Mouse (Mus musculus) heart, embryonic 13.5 days (tissue): ENCODE measurements at regions not wholly inside any gene's neighbourhood (a gene's known extent, or its start where the extent isn't known, plus 50 kb on each side); places are given as distances from the start of the nearest gene placed in this dataset.

Source experiments
- ATAC-seq: fragments of 200-750 bp; cut with Nextera tagmentation; 2 replicates; pipeline ENCODE4 v1.8.0; 2017; ENCODE audit warnings: moderate TSS enrichment; ENCODE audit not compliant: insufficient number of reproducible peaks, low FRiP score, low TSS enrichment; ENCODE audit errors: extremely low read depth
- H3K27ac ChIP-seq: fragments of 300-500 bp; sonication (generic); replicated peaks from 2 replicates; pipeline ENCODE4 v1.5.1; 2015; ENCODE audit warnings: moderate library complexity, mild to moderate bottlenecking, inconsistent platforms
- H3K27me3 ChIP-seq: fragments of 300-500 bp; sonication (generic); replicated peaks from 2 replicates; pipeline ENCODE4 v1.6.1; 2015; ENCODE audit warnings: mild to moderate bottlenecking, inconsistent platforms
- H3K36me3 ChIP-seq: fragments of 300-500 bp; sonication (generic); 2 replicates; pipeline ENCODE4 v1.6.1; 2015; ENCODE audit warnings: mild to moderate bottlenecking, inconsistent platforms
- H3K4me1 ChIP-seq: fragments of 300-500 bp; sonication (generic); 2 replicates; pipeline ENCODE4 v1.6.1; 2015; ENCODE audit warnings: inconsistent platforms
- H3K4me2 ChIP-seq: fragments of 300-500 bp; sonication (generic); 2 replicates; pipeline ENCODE4 v1.6.1; 2015; ENCODE audit warnings: inconsistent platforms, mild to moderate bottlenecking, moderate library complexity
- H3K4me3 ChIP-seq: fragments of 300-500 bp; sonication (generic); 2 replicates; pipeline ENCODE4 v1.5.1; 2015; ENCODE audit warnings: moderate library complexity, mild to moderate bottlenecking, inconsistent platforms
- H3K9ac ChIP-seq: fragments of 300-500 bp; sonication (generic); 2 replicates; pipeline ENCODE4 v1.6.1; 2015; ENCODE audit warnings: inconsistent platforms, mild to moderate bottlenecking, moderate library complexity
- H3K9me3 ChIP-seq: fragments of 300-500 bp; sonication (generic); 2 replicates; pipeline ENCODE4 v1.6.1; 2016; ENCODE audit warnings: inconsistent platforms
- WGBS: fragments of 180-500 bp; shearing (Covaris S2); methylation state at CpG from one replicate; pipeline ENCODE4 v1.1.7; 2015; ENCODE audit warnings: mixed read lengths; 5-methylcytosine and 5-hydroxymethylcytosine counted together

DNA sequence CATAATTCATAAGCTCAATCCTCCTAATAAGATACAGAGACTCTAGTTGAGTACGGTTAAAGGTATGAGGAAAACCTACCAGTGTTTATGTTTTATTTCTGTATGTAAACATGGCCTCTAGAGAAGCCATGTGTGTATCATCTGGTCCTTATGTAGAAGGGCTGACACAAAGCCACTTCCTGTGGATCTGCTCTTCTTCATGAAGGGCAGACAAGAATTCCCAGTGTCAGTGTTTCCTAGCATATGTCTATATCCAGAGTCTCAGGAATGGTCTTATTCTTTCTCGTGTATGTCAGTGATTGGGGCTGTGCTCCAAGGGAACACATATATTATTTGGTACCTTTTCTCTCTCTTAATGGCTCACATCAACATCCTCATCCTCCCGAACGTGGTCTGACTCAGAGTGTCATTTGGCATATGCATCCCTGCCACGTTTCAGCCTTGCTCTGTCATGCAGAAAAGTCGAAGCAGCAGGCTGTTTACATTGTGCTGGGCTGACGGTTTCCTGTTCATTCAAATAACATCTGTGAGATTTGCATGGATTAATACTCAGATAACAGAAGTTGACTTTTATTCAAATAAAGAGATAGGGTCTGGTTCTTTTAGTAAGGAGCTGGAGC lies 59.3 kb upstream of the Cwc22 start:
- Histone ChIP-seq H3K9ac (no peak overlapping the region), H3K4me1 (no peaks in the 10 kb centered on the region), H3K9me3 (no peaks in the 10 kb centered on the region), H3K4me2 (no peak overlapping the region), H3K27me3 (no peaks in the 10 kb centered on the region), H3K36me3 (no peaks in the 10 kb centered on the region), H3K4me3 (no peak overlapping the region), H3K27ac (no peak overlapping the region)
- ATAC-seq: no peak
- WGBS: 59% methylated on average over 7 of the region's 7 CpGs

DNA sequence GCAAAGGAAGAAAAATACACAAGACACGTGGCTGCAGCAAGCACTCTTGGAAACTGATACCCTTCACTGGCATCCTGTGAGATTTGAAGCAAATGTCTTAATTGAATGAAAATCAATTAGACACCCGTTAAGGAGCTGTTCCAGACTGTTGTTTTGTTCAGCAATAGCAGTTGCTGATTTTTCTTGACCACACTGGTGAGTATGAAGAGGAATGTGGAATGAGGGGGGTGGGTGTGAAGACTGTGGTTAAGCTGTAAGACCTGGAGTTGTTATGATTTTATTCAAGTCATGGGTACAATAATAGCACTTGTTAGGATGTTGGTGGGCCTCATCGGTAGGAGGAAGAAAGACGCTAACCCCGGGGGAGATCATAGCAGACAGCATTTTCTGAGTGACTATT lies 58.3 kb upstream of the Cwc22 start:
- H3K36me3 ChIP-seq: no peaks in the 10 kb centered on the region
- H3K9ac ChIP-seq: no peak overlapping the region
- H3K9me3 ChIP-seq: no peaks in the 10 kb centered on the region
- H3K27ac ChIP-seq: no peak overlapping the region
- no peak for ATAC-seq
- no peaks in the 10 kb centered on the region for H3K27me3 ChIP-seq
- H3K4me1 ChIP-seq: no peaks in the 10 kb centered on the region
- H3K4me3 ChIP-seq: no peak overlapping the region
- WGBS: 74% methylated on average over 5 of the region's 5 CpGs
- no peak overlapping the region for H3K4me2 ChIP-seq
